Mouse (Mus musculus) midbrain, embryonic 13.5 days (tissue): ENCODE measurements around the gene Abraxas1. TPM values are rescaled to one million over a fixed set of nuclear protein-coding genes. Genes with fewer than 3 reads are reported as not detected.

ENCODE experiments used
- ATAC-seq: fragments of 200-750 bp; cut with Nextera tagmentation; 2 replicates; pipeline ENCODE4 v1.8.0; 2017; ENCODE audit warnings: mild to moderate bottlenecking, moderate TSS enrichment, moderate library complexity
- H3K27ac ChIP-seq: fragments of 300-500 bp; sonication (generic); 2 replicates; pipeline ENCODE4 v1.5.1; 2015; ENCODE audit warnings: inconsistent platforms, mild to moderate bottlenecking, moderate library complexity
- H3K27me3 ChIP-seq: fragments of 300-500 bp; sonication (generic); 2 replicates; pipeline ENCODE4 v1.6.1; 2015; ENCODE audit warnings: mild to moderate bottlenecking, inconsistent platforms
- H3K36me3 ChIP-seq: fragments of 300-500 bp; sonication (generic); 2 replicates; pipeline ENCODE4 v1.6.1; 2015; ENCODE audit warnings: mild to moderate bottlenecking, inconsistent platforms
- H3K4me1 ChIP-seq: fragments of 300-500 bp; sonication (generic); replicated peaks from 2 replicates; pipeline ENCODE4 v1.6.1; 2015; ENCODE audit warnings: inconsistent platforms
- H3K4me2 ChIP-seq: fragments of 300-500 bp; sonication (generic); replicated peaks from 2 replicates; pipeline ENCODE4 v1.6.1; 2015; ENCODE audit warnings: moderate library complexity, mild to moderate bottlenecking, inconsistent platforms
- H3K4me3 ChIP-seq: fragments of 300-500 bp; sonication (generic); replicated peaks from 2 replicates; pipeline ENCODE4 v1.5.1; 2015; ENCODE audit warnings: mild to moderate bottlenecking, inconsistent platforms
- H3K9ac ChIP-seq: fragments of 300-500 bp; sonication (generic); replicated peaks from 2 replicates; pipeline ENCODE4 v1.6.1; 2015; ENCODE audit warnings: mild to moderate bottlenecking, inconsistent platforms
- H3K9me3 ChIP-seq: fragments of 300-500 bp; sonication (generic); 2 replicates; pipeline ENCODE4 v1.6.1; 2016; ENCODE audit warnings: mild to moderate bottlenecking, inconsistent platforms
- WGBS: fragments of 180-500 bp; shearing (Covaris S2); methylation state at CpG from one replicate; pipeline ENCODE4 v1.1.7; 2015; 5-methylcytosine and 5-hydroxymethylcytosine counted together
- polyA plus RNA-seq: library from polyadenylated mRNA; unstranded; fragments of >200 nt; fragmentation: Nextera tagmentation; extraction: Ambion mirVana; gene quantifications from 2 replicates; pipeline ENCODE4 v1.2.1, GENCODE M21; 2015

Abraxas1 gene
- polyA plus RNA-seq, 1 experiment from 2014 or later: 17.3 TPM

- ATAC-seq: no peak
- no peak overlapping the region for H3K27ac ChIP-seq
- 86% methylated on average over 10 of the region's 10 CpGs for WGBS
- no peak overlapping the region for H3K4me2 ChIP-seq
- no peak overlapping the region for H3K9ac ChIP-seq
- no peaks in the 10 kb centered on the region for H3K9me3 ChIP-seq
- H3K36me3 ChIP-seq: peaks cover 45% of the 10 kb centered on the region
- H3K4me3 ChIP-seq: no peak overlapping the region
- no peaks in the 10 kb centered on the region for H3K27me3 ChIP-seq
- no peaks in the 10 kb centered on the region for H3K4me1 ChIP-seq
Measured at GRCm38 (mm10) chr5:100760049-100760663, 60.6 kb downstream of the Abraxas1 start.

- no peak overlapping the region for H3K4me3 ChIP-seq
- peaks cover 25% of the 10 kb centered on the region for H3K36me3 ChIP-seq
- no peak for ATAC-seq
- peaks cover 4% of the 10 kb centered on the region; the same call in 1 of the 2 replicates for H3K4me1 ChIP-seq
- WGBS: 96% methylated on average over 5 of the region's 5 CpGs
- H3K27me3 ChIP-seq: no peaks in the 10 kb centered on the region
- H3K9me3 ChIP-seq: no peaks in the 10 kb centered on the region
- no peak overlapping the region for H3K27ac ChIP-seq
- H3K4me2 ChIP-seq: no peak overlapping the region
- H3K9ac ChIP-seq: no peak overlapping the region
Measured at GRCm38 (mm10) chr5:100758121-100758520, 62.6 kb downstream of the Abraxas1 start.

Other genes with a start within 250 kb of the Abraxas1 start
- 0.48 TPM in 1 of 2 replicates, not detected in the other for gene Plac8, start 248.7 kb downstream of the Abraxas1 start, polyA plus RNA-seq
- 37.8 and 47.9 TPM in 2 replicates for gene Coq2, start 145.8 kb downstream of the Abraxas1 start, polyA plus RNA-seq
- gene Hpse, start 101.2 kb downstream of the Abraxas1 start, polyA plus RNA-seq: 0.24 and 0.28 TPM in 2 replicates
- 21.2 and 21.3 TPM in 2 replicates for gene Helq, start 22.4 kb downstream of the Abraxas1 start, polyA plus RNA-seq
- 174 and 185 TPM in 2 replicates for gene Mrps18c, start 22.3 kb downstream of the Abraxas1 start, polyA plus RNA-seq
- 0.15 and 0.19 TPM in 2 replicates for gene Gpat3, start 24.7 kb upstream of the Abraxas1 start, polyA plus RNA-seq